Mouse (Mus musculus) intestine, postnatal 0 days (tissue): ENCODE measurements around the gene Plcb4. TPM values are rescaled to one million over a fixed set of nuclear protein-coding genes. Genes with fewer than 3 reads are reported as not detected.

ENCODE experiments used
- ATAC-seq: fragments of 200-750 bp; cut with Nextera tagmentation; 2 replicates; pipeline ENCODE4 v1.8.0; 2017; ENCODE audit warnings: mild to moderate bottlenecking, moderate TSS enrichment, moderate library complexity
- H3K27ac ChIP-seq: fragments of 300-500 bp; sonication (generic); 2 replicates; pipeline ENCODE4 v1.5.1; 2014; ENCODE audit warnings: mild to moderate bottlenecking, low read depth, low read length, moderate library complexity
- H3K27me3 ChIP-seq: fragments of 300-500 bp; sonication (generic); replicated peaks from 2 replicates; pipeline ENCODE4 v1.6.1; 2014; ENCODE audit warnings: low read length, mixed read lengths; ENCODE audit not compliant: control insufficient read depth, insufficient read depth
- H3K36me3 ChIP-seq: fragments of 300-500 bp; sonication (generic); 2 replicates; pipeline ENCODE4 v1.6.1; 2014; ENCODE audit warnings: mild to moderate bottlenecking, moderate library complexity; ENCODE audit not compliant: control insufficient read depth, insufficient read depth
- H3K4me1 ChIP-seq: fragments of 300-500 bp; sonication (generic); replicated peaks from 2 replicates; pipeline ENCODE4 v1.6.1; 2014; ENCODE audit warnings: antibody characterized with exemption, low read length, mixed read lengths; ENCODE audit not compliant: control insufficient read depth, insufficient read depth
- H3K4me2 ChIP-seq: fragments of 300-500 bp; sonication (generic); replicated peaks from 2 replicates; pipeline ENCODE4 v1.6.1; 2014; ENCODE audit warnings: low read depth, mild to moderate bottlenecking, moderate library complexity
- H3K4me3 ChIP-seq: fragments of 300-500 bp; sonication (generic); 2 replicates; pipeline ENCODE4 v1.5.1; 2014; ENCODE audit warnings: low read depth, low read length
- H3K9ac ChIP-seq: fragments of 300-500 bp; sonication (generic); 2 replicates; pipeline ENCODE4 v1.6.1; 2014; ENCODE audit warnings: mild to moderate bottlenecking, low read depth, low read length
- H3K9me3 ChIP-seq: fragments of 300-500 bp; sonication (generic); 2 replicates; pipeline ENCODE4 v1.6.1; 2016; ENCODE audit warnings: mixed run types; ENCODE audit not compliant: control insufficient read depth
- CTCF ChIP-seq: sonication (generic); IDR thresholded peaks from 2 replicates; pipeline ENCODE4 v1.5.1; 2016; ENCODE audit warnings: low read depth, mild to moderate bottlenecking, control low read depth, antibody characterized with exemption, moderate library complexity
- WGBS: fragments of 180-500 bp; shearing (Covaris S2); extraction: QIAGEN DNeasy Blood & Tissue Kit; methylation state at CpG from one replicate; pipeline ENCODE4 v1.1.7; 2014; 5-methylcytosine and 5-hydroxymethylcytosine counted together
- polyA plus RNA-seq: library from polyadenylated mRNA; unstranded; fragments of >200 nt; fragmentation: Nextera tagmentation; extraction: Ambion mirVana; gene quantifications from 2 replicates; pipeline ENCODE4 v1.2.1, GENCODE M21; 2015

Gene Plcb4
- polyA plus RNA-seq, 1 experiment from 2014 or later: 5.5 TPM

DNA sequence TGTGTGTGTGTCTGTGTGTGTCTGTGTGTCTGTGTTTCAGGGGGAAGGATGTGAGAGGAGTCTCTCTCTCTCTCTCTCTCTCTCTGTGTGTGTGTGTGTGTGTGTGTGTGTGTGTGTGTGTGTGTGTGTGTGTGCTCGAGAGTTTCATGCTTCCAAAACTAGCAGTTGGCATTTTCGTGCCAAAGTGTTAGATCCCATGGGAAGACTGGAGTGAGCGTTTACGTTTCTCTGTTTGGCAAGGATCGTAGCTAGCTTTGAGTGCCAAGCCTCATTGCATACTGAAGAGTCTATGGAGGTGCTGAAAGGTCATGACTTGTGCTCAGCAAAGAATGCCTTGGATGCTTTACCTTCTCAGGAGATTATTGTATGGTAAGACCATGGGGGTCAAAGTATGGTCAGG is 259.3 kb downstream of the Plcb4 start:
- 74% methylated on average over 5 of the region's 5 CpGs for WGBS
- no peak overlapping the region for H3K27ac ChIP-seq
- no peaks in the 10 kb centered on the region for H3K4me1 ChIP-seq
- H3K36me3 ChIP-seq: no peaks in the 10 kb centered on the region
- no peak for ATAC-seq
- no peaks in the 10 kb centered on the region for H3K27me3 ChIP-seq
- TF ChIP-seq CTCF: no peak
- no peak overlapping the region for H3K4me2 ChIP-seq
- H3K4me3 ChIP-seq: no peak overlapping the region
- H3K9ac ChIP-seq: no peak overlapping the region
- H3K9me3 ChIP-seq: no peaks in the 10 kb centered on the region

- no peak for TF ChIP-seq CTCF
- no peak for ATAC-seq
- no peak overlapping the region for H3K9ac ChIP-seq
- no peaks in the 10 kb centered on the region for H3K27me3 ChIP-seq
- H3K4me1 ChIP-seq: no peaks in the 10 kb centered on the region
- no peak overlapping the region for H3K4me2 ChIP-seq
- WGBS: 70% methylated on average over 6 of the region's 6 CpGs
- no peaks in the 10 kb centered on the region for H3K9me3 ChIP-seq
- no peaks in the 10 kb centered on the region for H3K36me3 ChIP-seq
- no peak overlapping the region for H3K27ac ChIP-seq
- H3K4me3 ChIP-seq: no peak overlapping the region
Measured at GRCm38 (mm10) chr2:135919641-135920040, 260.8 kb downstream of the Plcb4 start.

- ATAC-seq: 0 out of 2 replicates have a peak, but pooled peaks have one; percentile 8
- H3K9ac ChIP-seq: no peak overlapping the region
- H3K4me2 ChIP-seq: no peak overlapping the region
- no peaks in the 10 kb centered on the region for H3K9me3 ChIP-seq
- WGBS: 76% methylated on average over 8 of the region's 8 CpGs
- no peaks in the 10 kb centered on the region for H3K27me3 ChIP-seq
- no peaks in the 10 kb centered on the region for H3K4me1 ChIP-seq
- no peak overlapping the region for H3K27ac ChIP-seq
- TF ChIP-seq CTCF: peak; percentile 75
- no peak overlapping the region for H3K4me3 ChIP-seq
- no peaks in the 10 kb centered on the region for H3K36me3 ChIP-seq
Measured at GRCm38 (mm10) chr2:135926660-135927343, 268.0 kb downstream of the Plcb4 start.

DNA sequence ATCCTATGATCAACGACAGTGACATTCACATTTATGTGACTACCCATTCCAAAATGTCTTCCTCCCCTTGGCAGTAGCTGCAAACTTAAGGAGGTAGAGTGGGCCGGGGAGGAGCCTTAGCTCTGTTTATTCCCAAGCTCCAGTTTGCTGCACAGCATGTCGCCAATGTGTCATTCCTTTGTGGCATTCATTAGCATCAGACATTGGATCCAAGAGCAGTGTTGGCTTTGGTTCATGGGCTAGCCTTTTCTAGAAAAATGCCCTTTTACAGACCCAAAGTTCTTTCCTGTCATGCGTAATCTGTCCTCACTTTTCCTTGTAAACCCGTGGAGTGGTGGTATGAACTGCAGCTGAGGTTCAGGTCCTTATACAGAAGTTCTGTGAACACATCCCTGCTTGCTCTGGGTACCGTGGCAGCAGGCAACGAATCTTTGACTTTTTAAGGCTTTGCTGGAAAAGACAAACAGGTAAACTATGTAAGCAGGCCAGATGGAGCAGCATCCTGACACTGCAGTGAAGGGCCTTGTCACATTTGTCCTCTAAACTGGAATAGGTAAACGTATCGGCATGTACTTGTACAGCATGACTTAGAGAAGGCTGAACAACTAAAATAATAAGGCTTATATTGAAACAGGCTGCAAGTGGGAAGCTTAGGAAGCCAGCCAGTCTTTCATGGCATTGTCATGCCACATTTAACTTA is 270.4 kb downstream of the Plcb4 start:
- Histone ChIP-seq H3K36me3 (no peaks in the 10 kb centered on the region), H3K4me3 (no peak overlapping the region), H3K4me1 (no peaks in the 10 kb centered on the region), H3K9me3 (no peaks in the 10 kb centered on the region), H3K27me3 (no peaks in the 10 kb centered on the region), H3K4me2 (no peak overlapping the region), H3K9ac (no peak overlapping the region), H3K27ac (no peak overlapping the region)
- WGBS: 84% methylated on average over 9 of the region's 9 CpGs
- TF ChIP-seq CTCF: no peak
- ATAC-seq: no peak

DNA sequence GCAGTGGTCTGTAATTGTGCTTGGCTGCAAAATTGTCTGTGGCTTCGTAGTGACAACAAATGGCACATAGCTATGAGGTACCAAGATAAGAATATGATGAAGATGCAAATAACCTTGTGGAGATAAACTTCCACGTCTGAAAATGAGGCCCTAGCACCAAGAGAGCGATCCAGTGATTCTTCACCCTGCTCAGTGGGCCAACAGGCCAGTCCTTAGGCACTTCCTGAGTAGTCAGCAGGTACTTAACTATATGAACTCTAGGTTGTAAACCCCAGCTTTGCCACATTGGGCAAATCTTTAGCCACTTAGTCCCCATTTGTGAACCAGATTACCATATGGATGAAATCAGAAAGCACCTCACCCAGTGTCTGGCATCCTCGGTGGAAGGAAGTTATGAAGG is 271.9 kb downstream of the Plcb4 start:
- 73% methylated on average over 4 of the region's 4 CpGs for WGBS
- no peak for ATAC-seq
- H3K4me2 ChIP-seq: no peak overlapping the region

DNA sequence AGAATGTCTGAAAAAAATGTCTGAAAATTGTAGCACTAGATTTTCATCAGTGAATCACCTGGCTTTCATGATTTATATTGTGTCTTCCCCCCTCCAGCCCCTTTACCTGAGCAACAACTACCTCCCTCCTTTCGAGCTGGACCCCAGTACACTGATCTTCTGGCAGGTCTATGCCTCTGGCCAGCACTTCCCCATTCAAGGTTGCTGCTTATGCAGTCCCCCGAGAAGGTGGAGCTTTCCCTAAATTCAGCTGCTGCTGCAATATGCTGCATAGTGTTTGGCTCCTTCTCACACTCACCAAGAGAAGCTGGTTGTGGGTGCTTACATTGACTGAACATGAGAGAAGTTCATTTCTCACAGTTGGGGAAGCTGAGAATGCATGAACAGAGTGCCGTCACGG is 273.8 kb downstream of the Plcb4 start:
- H3K27ac ChIP-seq: no peak overlapping the region
- H3K9me3 ChIP-seq: no peaks in the 10 kb centered on the region
- H3K4me3 ChIP-seq: no peak overlapping the region
- no peak for TF ChIP-seq CTCF
- no peak overlapping the region for H3K9ac ChIP-seq
- H3K4me2 ChIP-seq: no peak overlapping the region
- H3K4me1 ChIP-seq: no peaks in the 10 kb centered on the region
- H3K27me3 ChIP-seq: no peaks in the 10 kb centered on the region
- H3K36me3 ChIP-seq: no peaks in the 10 kb centered on the region
- 92% methylated on average over 4 of the region's 4 CpGs for WGBS
- no peak for ATAC-seq

More for the DNA sequence above, 271.9 kb downstream of the Plcb4 start:
- no peak for TF ChIP-seq CTCF
- no peaks in the 10 kb centered on the region for H3K9me3 ChIP-seq
- no peak overlapping the region for H3K4me3 ChIP-seq
- no peaks in the 10 kb centered on the region for H3K27me3 ChIP-seq
- no peaks in the 10 kb centered on the region for H3K4me1 ChIP-seq
- no peak overlapping the region for H3K9ac ChIP-seq
- H3K36me3 ChIP-seq: no peaks in the 10 kb centered on the region
- H3K27ac ChIP-seq: no peak overlapping the region
